Mouse (Mus musculus): ENCODE data around the gene Pald1.

Pald1 gene

GRCm38 (mm10) chr10:61337665-61338064, 45.7 kb downstream of the Pald1 start:
- in situ Hi-C loops (cut with MboI; ENCODE audit: low sequenced_read_pairs): loop anchor here (5.0 kb wide), 1 partner anchor 140 kb away; no protein-coding TSS in a partner anchor

- in situ Hi-C loops (cut with MboI; ENCODE audit: low sequenced_read_pairs): loop anchor here (5.0 kb wide), 1 partner anchor 139 kb away; no protein-coding TSS in a partner anchor
These were observed 46.7 kb downstream of the Pald1 start for GRCm38 (mm10) chr10:61336592-61336991.

- in situ Hi-C loops (cut with MboI; ENCODE audit: low sequenced_read_pairs): loop anchor here (5.0 kb wide), 1 partner anchor 139 kb away; no protein-coding TSS in a partner anchor
These were observed 47.2 kb downstream of the Pald1 start for GRCm38 (mm10) chr10:61336137-61336536.

GRCm38 (mm10) chr10:61334545-61334944, 48.8 kb downstream of the Pald1 start:
- in situ Hi-C loops (cut with MboI; ENCODE audit: low sequenced_read_pairs): no loop called here

GRCm38 (mm10) chr10:61331046-61331445, 52.3 kb downstream of the Pald1 start:
- in situ Hi-C loops (cut with MboI; ENCODE audit: low sequenced_read_pairs): no loop called here

GRCm38 (mm10) chr10:61328927-61329326, 54.4 kb downstream of the Pald1 start:
- in situ Hi-C loops (cut with MboI; ENCODE audit: low sequenced_read_pairs): no loop called here

GRCm38 (mm10) chr10:61327545-61327944, 55.8 kb downstream of the Pald1 start:
- in situ Hi-C loops (cut with MboI; ENCODE audit: low sequenced_read_pairs): no loop called here

GRCm38 (mm10) chr10:61325782-61326328, 57.5 kb downstream of the Pald1 start:
- in situ Hi-C loops (cut with MboI; ENCODE audit: low sequenced_read_pairs): no loop called here

- in situ Hi-C loops (cut with MboI; ENCODE audit: low sequenced_read_pairs): no loop called here
These were observed 58.6 kb downstream of the Pald1 start for GRCm38 (mm10) chr10:61324717-61325116.

GRCm38 (mm10) chr10:61318527-61318926, 64.8 kb downstream of the Pald1 start:
- in situ Hi-C loops (cut with MboI; ENCODE audit: low sequenced_read_pairs): no loop called here

GRCm38 (mm10) chr10:61315324-61315880, 67.9 kb downstream of the Pald1 start:
- in situ Hi-C loops (cut with MboI; ENCODE audit: low sequenced_read_pairs): no loop called here

- in situ Hi-C loops (cut with MboI; ENCODE audit: low sequenced_read_pairs): no loop called here
These were observed 69.6 kb downstream of the Pald1 start for GRCm38 (mm10) chr10:61313750-61314149.

- in situ Hi-C loops (cut with MboI; ENCODE audit: low sequenced_read_pairs): no loop called here
These were observed 70.6 kb downstream of the Pald1 start for GRCm38 (mm10) chr10:61312754-61313153.

- in situ Hi-C loops (cut with MboI; ENCODE audit: low sequenced_read_pairs): no loop called here
These were observed 71.2 kb downstream of the Pald1 start for GRCm38 (mm10) chr10:61312159-61312558.

GRCm38 (mm10) chr10:61308706-61309320, 74.5 kb downstream of the Pald1 start:
- in situ Hi-C loops (cut with MboI; ENCODE audit: low sequenced_read_pairs): no loop called here

- in situ Hi-C loops (cut with MboI; ENCODE audit: low sequenced_read_pairs): no loop called here
These were observed 77.3 kb downstream of the Pald1 start for GRCm38 (mm10) chr10:61305928-61306590.

- in situ Hi-C loops (cut with MboI; ENCODE audit: low sequenced_read_pairs): no loop called here
These were observed 79.3 kb downstream of the Pald1 start for GRCm38 (mm10) chr10:61304046-61304445.

GRCm38 (mm10) chr10:61300996-61301395, 82.3 kb downstream of the Pald1 start:
- in situ Hi-C loops (cut with MboI; ENCODE audit: low sequenced_read_pairs): no loop called here

- in situ Hi-C loops (cut with MboI; ENCODE audit: low sequenced_read_pairs): no loop called here
These were observed 85.9 kb downstream of the Pald1 start, which contains the start of gene Prf1 for GRCm38 (mm10) chr10:61297477-61297876. TSS of gene Prf1 (plus strand) at chr10:61297833.

GRCm38 (mm10) chr10:61296713-61297445, 86.5 kb downstream of the Pald1 start:
- in situ Hi-C loops (cut with MboI; ENCODE audit: low sequenced_read_pairs): no loop called here

- in situ Hi-C loops (cut with MboI; ENCODE audit: low sequenced_read_pairs): no loop called here
These were observed 89.1 kb downstream of the Pald1 start for GRCm38 (mm10) chr10:61294242-61294641.
